Mouse (Mus musculus) ES-E14 (cell line): Measurements from ENCODE around the gene Gm13290. TPM values are rescaled to one million over a fixed set of nuclear protein-coding genes. Genes with fewer than 3 reads are reported as not detected.
"Not testable (repeated sequence)": the region's sequence is repeated elsewhere in the genome, so short reads cannot be mapped to it uniquely, and the experiment has no call there.

Source experiments
- DNase-seq: peaks from one replicate; pipeline ENCODE4 v3.0.0-alpha.2; 2013; ENCODE audit warnings: low read depth, low spot score
- H3K27ac ChIP-seq: 2 replicates; pipeline ENCODE4 v1.5.1; 2012; ENCODE audit warnings: low read depth, mild to moderate bottlenecking, low read length, moderate library complexity, mixed read lengths; ENCODE audit not compliant: poor library complexity, insufficient read depth, severe bottlenecking
- H3K36me3 ChIP-seq: 2 replicates; pipeline ENCODE4 v1.6.1; 2012; ENCODE audit warnings: mild to moderate bottlenecking, low read length, moderate library complexity, mixed read lengths; ENCODE audit not compliant: control insufficient read depth, poor library complexity, insufficient read depth, severe bottlenecking
- H3K4me1 ChIP-seq, 2 experiments: fragments of 150-350 bp in 1 of 2; sonication (generic) in 1 of 2; 2 replicates each; pipeline ENCODE4 v1.6.1; 2012; ENCODE audit warnings: low read length in 2 of 2, mild to moderate bottlenecking in 1 of 2, mixed read lengths in 1 of 2; ENCODE audit not compliant: control insufficient read depth in 2 of 2, insufficient read depth in 2 of 2, poor library complexity in 1 of 2
- H3K4me3 ChIP-seq, 2 experiments: fragments of 150-350 bp in 1 of 2; sonication (generic) in 1 of 2; 2 replicates each; pipeline ENCODE4 v1.5.1; 2012; ENCODE audit warnings: low read length in 2 of 2, low read depth in 1 of 2, mild to moderate bottlenecking in 1 of 2, mixed read lengths in 1 of 2; ENCODE audit not compliant: insufficient read depth in 1 of 2, poor library complexity in 1 of 2, severe bottlenecking in 1 of 2
- H3K9ac ChIP-seq: 2 replicates; pipeline ENCODE4 v1.6.1; 2012; ENCODE audit warnings: low read depth, mild to moderate bottlenecking, low read length, mixed read lengths; ENCODE audit not compliant: poor library complexity, insufficient read depth, severe bottlenecking
- H3K9me3 ChIP-seq: fragments of 150-350 bp; sonication (generic); 2 replicates; pipeline ENCODE4 v1.6.1; 2012; ENCODE audit warnings: low read depth, mild to moderate bottlenecking, low read length; ENCODE audit not compliant: control insufficient read depth, insufficient read depth
- CHD2 ChIP-seq: IDR thresholded peaks from 2 replicates; pipeline ENCODE4 v1.6.1; 2014; ENCODE audit warnings: mild to moderate bottlenecking, low read depth, low read length, inconsistent platforms
- HCFC1 ChIP-seq: IDR thresholded peaks from 2 replicates; pipeline ENCODE4 v1.6.1; 2012; ENCODE audit warnings: low read length, inconsistent platforms, borderline replicate concordance; ENCODE audit not compliant: insufficient read depth
- MAFK ChIP-seq: IDR thresholded peaks from 2 replicates; pipeline ENCODE4 v1.6.1; 2014; ENCODE audit warnings: mild to moderate bottlenecking, low read depth, low read length, inconsistent platforms; ENCODE audit not compliant: insufficient read depth
- ZC3H11A ChIP-seq: IDR thresholded peaks from 2 replicates; pipeline ENCODE4 v1.6.1; 2012; ENCODE audit warnings: low read depth, mild to moderate bottlenecking, inconsistent platforms, low read length, borderline replicate concordance
- ZNF384 ChIP-seq: IDR thresholded peaks from 2 replicates; pipeline ENCODE4 v1.6.1; 2012; ENCODE audit warnings: low read depth, low read length, inconsistent platforms
- in situ Hi-C, 2 experiments: fragments of 600-800 bp; cut with MboI; formaldehyde crosslinking; loops; one replicate each; pipeline ENCODE4 v1.15.1; 2025; ENCODE audit warnings: low sequenced_read_pairs in 2 of 2, inconsistent platforms in 1 of 2; ENCODE audit not compliant: unreplicated experiment in 2 of 2
- total RNA-seq: library from RNA; depleted of rRNA; stranded (reverse); fragments of 300-350 nt; gene quantifications from 2 replicates; pipeline ENCODE4 v1.2.3, GENCODE M21; 2012

Gene Gm13290
- total RNA-seq, 1 experiment: not detected

DNA sequence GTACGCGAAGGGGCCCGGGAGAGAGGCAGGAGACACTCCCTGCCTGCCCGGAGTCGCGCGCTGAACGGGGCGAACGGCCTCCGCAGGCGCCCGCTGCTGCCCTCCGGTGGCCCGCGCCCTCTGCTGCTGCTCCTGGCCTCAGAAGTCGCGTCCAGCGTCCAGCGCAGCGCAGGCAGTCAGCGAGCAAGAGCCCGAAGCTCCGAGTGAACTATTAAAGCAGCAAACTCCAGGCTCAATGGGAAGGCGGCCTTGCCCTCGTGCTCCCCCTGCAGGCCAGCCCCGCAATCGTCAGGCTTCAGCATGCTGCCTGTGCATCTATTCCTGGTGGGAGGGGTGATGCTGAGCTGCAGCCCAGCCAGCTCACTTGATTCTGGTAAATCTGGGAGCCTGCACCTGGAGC lies 23.5 kb downstream of the Gm13290 start, which contains the start of gene Gm13279:
Gene Gm13279, plus strand, starts transcription at position 301 of the 400 bp plus-strand sequence.
- H3K36me3 ChIP-seq, H3K4me3 ChIP-seq, H3K4me1 ChIP-seq, H3K9me3 ChIP-seq, DNase-seq, H3K9ac ChIP-seq, in situ Hi-C loops, H3K27ac ChIP-seq: not testable (repeated sequence)

DNA sequence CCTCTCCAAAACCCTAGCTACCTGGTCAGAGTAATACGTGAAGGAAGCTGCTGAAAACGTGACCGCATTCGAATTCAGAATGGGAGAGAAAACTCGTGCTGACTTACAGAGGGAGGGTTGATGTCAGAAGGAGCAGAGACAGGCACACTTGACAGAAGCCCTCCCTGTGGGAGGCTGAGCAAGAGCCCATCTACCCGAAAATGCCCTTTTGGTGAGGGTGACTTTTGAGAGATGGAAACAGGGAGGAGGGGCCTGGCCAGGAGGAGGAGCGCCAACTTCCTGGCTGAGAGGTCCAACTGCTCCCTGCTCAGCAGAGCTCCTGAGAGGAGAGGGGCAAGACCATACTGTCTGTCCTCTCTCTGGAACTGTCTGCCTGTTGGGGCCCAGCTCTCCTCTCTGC lies 25.7 kb downstream of the Gm13290 start, which contains the start of gene Gm13285:
Gene Gm13285, plus strand, starts transcription at position 301 of the 400 bp plus-strand sequence.
- H3K9me3 ChIP-seq, H3K4me3 ChIP-seq, in situ Hi-C loops, H3K9ac ChIP-seq, DNase-seq, H3K36me3 ChIP-seq, H3K4me1 ChIP-seq, H3K27ac ChIP-seq: not testable (repeated sequence)

DNA sequence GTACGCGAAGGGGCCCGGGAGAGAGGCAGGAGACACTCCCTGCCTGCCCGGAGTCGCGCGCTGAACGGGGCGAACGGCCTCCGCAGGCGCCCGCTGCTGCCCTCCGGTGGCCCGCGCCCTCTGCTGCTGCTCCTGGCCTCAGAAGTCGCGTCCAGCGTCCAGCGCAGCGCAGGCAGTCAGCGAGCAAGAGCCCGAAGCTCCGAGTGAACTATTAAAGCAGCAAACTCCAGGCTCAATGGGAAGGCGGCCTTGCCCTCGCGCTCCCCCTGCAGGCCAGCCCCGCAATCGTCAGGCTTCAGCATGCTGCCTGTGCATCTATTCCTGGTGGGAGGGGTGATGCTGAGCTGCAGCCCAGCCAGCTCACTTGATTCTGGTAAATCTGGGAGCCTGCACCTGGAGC lies 29.3 kb downstream of the Gm13290 start, which contains the start of gene Gm13287:
Gene Gm13287, plus strand, starts transcription at position 301 of the 400 bp plus-strand sequence.
- H3K36me3 ChIP-seq, H3K9me3 ChIP-seq, H3K4me1 ChIP-seq, DNase-seq, H3K27ac ChIP-seq, in situ Hi-C loops, H3K4me3 ChIP-seq, H3K9ac ChIP-seq: not testable (repeated sequence)

DNA sequence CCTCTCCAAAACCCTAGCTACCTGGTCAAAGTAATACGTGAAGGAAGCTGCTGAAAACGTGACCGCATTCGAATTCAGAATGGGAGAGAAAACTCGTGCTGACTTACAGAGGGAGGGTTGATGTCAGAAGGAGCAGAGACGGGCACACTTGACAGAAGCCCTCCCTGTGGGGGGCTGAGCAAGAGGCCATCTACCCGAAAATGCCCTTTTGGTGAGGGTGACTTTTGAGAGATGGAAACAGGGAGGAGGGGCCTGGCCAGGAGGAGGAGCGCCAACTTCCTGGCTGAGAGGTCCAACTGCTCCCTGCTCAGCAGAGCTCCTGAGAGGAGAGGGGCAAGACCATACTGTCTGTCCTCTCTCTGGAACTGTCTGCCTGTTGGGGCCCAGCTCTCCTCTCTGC lies 31.6 kb downstream of the Gm13290 start, which contains the start of gene Gm13288:
Gene Gm13288, plus strand, starts transcription at position 301 of the 400 bp plus-strand sequence.
- H3K4me1 ChIP-seq, H3K9ac ChIP-seq, H3K27ac ChIP-seq, DNase-seq, H3K36me3 ChIP-seq, H3K9me3 ChIP-seq, in situ Hi-C loops, H3K4me3 ChIP-seq: not testable (repeated sequence)

DNA sequence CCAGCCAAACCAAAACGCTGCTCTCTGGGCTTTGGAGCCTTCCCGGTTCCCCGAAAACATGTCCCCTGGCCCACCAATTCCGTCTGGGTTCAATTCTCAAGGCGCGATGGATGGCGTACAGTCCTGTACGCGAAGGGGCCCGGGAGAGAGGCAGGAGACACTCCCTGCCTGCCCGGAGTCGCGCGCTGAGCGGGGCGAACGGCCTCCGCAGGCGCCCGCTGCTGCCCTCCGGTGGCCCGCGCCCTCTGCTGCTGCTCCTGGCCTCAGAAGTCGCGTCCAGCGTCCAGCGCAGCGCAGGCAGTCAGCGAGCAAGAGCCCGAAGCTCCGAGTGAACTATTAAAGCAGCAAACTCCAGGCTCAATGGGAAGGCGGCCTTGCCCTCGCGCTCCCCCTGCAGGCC lies 32.1 kb downstream of the Gm13290 start:
- H3K9ac ChIP-seq, H3K9me3 ChIP-seq, H3K36me3 ChIP-seq, DNase-seq, H3K4me3 ChIP-seq, H3K4me1 ChIP-seq, H3K27ac ChIP-seq, in situ Hi-C loops: not testable (repeated sequence)

DNA sequence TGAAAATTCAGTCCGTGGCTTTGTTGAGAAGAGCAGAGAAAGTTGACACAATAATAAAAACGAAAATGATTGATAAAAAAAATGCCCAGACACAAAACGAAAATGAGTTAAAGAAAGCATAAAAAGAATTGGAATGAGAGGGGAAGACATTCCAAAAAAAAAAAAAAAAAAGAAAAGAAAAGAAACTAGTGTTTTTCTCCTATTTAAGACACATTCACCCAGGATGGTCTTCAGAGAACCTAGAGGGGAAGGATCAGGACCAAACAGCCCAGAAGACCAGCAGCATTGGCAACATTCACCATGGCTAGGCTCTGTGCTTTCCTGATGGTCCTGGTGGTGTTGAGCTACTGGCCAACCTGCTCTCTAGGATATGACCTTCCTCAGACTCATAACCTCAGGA lies 42.3 kb downstream of the Gm13290 start, which contains the start of gene Ifna7:
Gene Ifna7, plus strand, starts transcription at position 301 of the 400 bp plus-strand sequence.
- in situ Hi-C loops: no loop called here
- no peak within 1 kb of the TSS for H3K4me3 ChIP-seq
- H3K27ac ChIP-seq: no peak within 1 kb of the TSS
- no peak within 1 kb of the TSS for H3K9ac ChIP-seq
- no peaks in the 10 kb centered on the region for H3K36me3 ChIP-seq
- TF ChIP-seq CHD2: no peak
- TF ChIP-seq HCFC1: no peak
- TF ChIP-seq ZC3H11A: no peak
- TF ChIP-seq MAFK: no peak
- no peak for TF ChIP-seq ZNF384
- H3K4me1 ChIP-seq: no peaks in the 10 kb centered on the region
- H3K9me3 ChIP-seq: no peaks in the 10 kb centered on the region
- no peak for DNase-seq
